Mouse (Mus musculus) layer of hippocampus, adult 2 months (tissue): ENCODE results near the gene Vax2. TPM values are rescaled to one million over a fixed set of nuclear protein-coding genes. Genes with fewer than 3 reads are reported as not detected.

Experiments
- DNase-seq, 2 experiments: peaks; one replicate each; pipeline ENCODE4 v3.0.0; 2022; ENCODE audit warnings: low spot score in 2 of 2
- H3K27ac ChIP-seq: fragments of 200-600 bp; 2 replicates; pipeline ENCODE4 v1.8.1; 2022
- H3K4me3 ChIP-seq: fragments of 200-600 bp; 2 replicates; pipeline ENCODE4 v1.8.1; 2022; ENCODE audit warnings: mild to moderate bottlenecking
- CTCF ChIP-seq: fragments of 200-600 bp; conservative IDR thresholded peaks from 2 replicates; pipeline ENCODE4 v1.8.1; 2022; ENCODE audit warnings: antibody characterized with exemption, mild to moderate bottlenecking, moderate library complexity
- total RNA-seq, 2 experiments: library from RNA; stranded (reverse); gene quantifications; 2 replicates each; pipeline ENCODE4 v1.2.3; 2021

Gene Vax2
- total RNA-seq, 2 experiments from 2014 or later, result not detected

DNA sequence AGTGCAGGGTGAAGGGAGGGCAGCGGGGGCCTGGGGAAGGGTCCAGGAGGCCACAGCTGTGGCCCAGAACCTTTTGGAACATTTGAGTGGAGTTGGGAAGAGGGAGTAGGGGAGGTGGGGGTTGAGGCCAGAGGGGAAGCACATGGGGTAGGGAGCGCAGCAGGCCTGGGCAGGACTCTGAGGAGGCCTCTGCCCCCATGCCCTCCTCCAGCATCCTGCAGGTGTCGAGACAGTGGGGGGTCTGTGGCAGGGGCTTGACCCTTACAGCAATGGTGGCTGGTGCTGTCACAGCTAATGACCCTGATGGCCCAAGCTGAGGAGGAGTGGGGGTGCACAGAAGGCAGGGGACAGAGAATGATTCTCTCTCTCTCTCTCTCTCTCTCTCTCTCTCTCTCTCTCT, 38.2 kb downstream of the Vax2 start:
- DNase-seq, result no peak
- TF ChIP-seq CTCF, result no peak
- Histone ChIP-seq H3K4me3 (no peak overlapping the region), H3K27ac (no peak overlapping the region)

DNA sequence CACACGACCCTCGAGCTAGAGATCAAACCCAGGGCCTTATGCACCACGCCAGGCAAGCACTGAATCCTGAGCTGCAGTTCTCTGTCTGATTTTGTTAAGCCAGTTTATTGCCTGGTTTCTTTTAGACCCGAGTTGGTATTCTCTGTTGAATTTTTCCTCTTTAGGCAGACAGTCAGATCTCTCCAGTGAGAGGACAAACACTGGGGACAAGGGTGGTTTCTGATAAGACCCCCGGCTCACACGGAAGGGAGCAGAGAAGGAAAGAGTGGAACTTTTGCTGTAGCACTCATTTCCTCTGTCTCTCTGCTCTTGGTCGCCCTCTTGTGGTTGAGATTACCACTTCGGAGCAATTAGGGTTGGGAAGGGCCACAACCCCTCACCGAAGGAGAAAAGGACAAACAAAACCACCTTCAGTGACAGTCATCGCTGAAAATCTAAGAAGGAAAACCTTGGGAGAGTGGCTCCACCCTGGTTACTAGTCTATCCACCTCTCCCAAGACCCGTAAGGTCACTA, 39.2 kb downstream of the Vax2 start:
- Histone ChIP-seq H3K27ac (no peak overlapping the region), H3K4me3 (no peak overlapping the region)
- DNase-seq, result peak in 1 of 2 experiments; percentile 71
- peak; percentile 91 for TF ChIP-seq CTCF

DNA sequence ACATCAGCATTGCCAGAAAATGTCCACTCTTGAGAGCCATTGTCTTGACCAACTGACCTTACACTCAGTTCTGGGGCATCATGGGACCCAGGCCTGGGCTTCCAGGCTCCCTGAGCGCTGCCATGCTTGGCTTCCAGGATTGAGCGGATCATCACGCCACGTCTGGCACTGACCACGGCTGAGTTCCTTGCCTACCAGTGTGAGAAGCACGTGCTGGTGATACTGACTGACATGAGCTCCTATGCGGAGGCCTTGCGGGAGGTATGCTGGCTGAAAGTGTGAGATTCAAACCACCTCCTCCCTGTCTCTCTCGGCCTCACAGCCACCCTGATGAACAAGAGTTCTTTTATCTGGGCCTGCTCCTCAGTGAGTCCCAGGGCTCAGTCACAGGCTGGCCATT, 45.0 kb downstream of the Vax2 start:
- no peak for DNase-seq
- TF ChIP-seq CTCF, result no peak
- Histone ChIP-seq H3K27ac (no peak overlapping the region), H3K4me3 (no peak overlapping the region)

DNA sequence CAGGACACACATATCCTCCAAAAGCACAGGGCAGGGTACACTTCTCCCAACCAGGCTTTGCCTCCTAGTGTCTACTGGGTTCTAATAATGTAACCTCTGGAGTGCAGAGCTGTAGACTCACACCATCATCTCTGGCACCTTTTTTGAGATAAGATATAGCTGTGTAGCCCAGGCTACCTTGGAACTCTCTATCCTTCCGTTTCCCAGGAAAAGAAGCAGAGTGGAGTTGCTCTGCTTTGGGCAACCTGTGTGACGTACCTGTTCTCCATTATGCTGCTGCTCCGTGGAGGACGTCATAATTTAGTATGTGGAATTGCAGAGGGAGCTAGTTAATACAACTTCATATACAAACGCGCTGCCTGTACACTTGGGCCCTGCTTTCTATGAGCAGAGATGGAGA, 51.3 kb downstream of the Vax2 start, which contains the start of gene Ankrd53:
TSS of gene Ankrd53 (plus strand) at position 301 of the 400 bp plus-strand sequence.
- TF ChIP-seq CTCF, result no peak
- Histone ChIP-seq H3K4me3 (peak within 1 kb of the TSS; percentile 17; the same call in 1 of the 2 replicates), H3K27ac (no peak within 1 kb of the TSS)
- DNase-seq, result no peak

DNA sequence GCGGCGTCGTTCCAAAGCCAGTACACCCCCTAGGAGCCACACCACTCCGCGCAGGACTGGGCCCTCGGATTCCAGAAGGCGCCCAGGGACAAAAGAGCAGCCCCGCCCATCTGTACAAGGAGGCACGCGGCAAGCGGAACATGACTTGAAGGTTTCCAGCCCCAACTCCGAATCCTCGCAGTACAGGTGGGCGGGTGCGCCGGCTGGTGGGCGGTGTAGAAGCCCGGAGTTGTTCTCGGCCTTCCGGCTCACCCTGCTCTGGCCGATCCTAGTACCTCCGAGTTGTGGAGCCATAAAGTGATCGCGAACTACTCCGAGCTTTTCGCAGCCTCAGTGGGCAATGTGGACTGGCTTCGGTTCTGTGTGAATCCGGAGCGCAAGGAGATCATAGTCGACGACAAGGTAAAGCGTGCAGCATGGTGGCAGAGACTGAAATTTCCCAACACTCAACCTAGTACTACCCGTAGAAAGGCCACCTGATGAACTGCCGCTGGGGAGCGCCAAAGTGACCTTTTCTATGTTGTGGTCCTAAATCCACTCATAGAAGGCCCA, 51.9 kb downstream of the Vax2 start:
- H3K4me3 ChIP-seq, result peak overlapping the region; percentile 17; the same call in 1 of the 2 replicates
- peak; percentile 28 for TF ChIP-seq CTCF
- no peak overlapping the region for H3K27ac ChIP-seq
- DNase-seq, result no peak

DNA sequence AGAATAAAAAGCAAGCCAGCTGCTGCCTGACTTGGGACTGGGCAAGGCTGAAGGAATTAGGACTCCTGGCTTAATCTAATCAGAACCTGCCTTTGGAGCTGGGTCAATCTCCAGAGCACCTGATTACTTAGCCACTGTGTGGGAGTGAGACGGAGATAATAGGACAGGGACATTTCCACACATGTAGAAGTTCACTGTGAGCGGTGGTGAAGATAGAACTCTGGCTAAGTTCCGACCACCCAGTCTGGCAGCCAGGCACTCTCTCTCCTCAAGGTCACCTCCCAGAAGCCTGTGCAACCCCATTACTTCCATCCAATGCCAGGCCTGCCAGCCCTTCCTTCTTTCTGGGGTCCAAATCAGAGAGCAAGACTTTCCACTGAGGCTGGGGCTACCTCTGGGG, 55.9 kb downstream of the Vax2 start:
- Histone ChIP-seq H3K27ac (no peak overlapping the region), H3K4me3 (no peak overlapping the region)
- DNase-seq, result no peak
- TF ChIP-seq CTCF, result no peak

DNA sequence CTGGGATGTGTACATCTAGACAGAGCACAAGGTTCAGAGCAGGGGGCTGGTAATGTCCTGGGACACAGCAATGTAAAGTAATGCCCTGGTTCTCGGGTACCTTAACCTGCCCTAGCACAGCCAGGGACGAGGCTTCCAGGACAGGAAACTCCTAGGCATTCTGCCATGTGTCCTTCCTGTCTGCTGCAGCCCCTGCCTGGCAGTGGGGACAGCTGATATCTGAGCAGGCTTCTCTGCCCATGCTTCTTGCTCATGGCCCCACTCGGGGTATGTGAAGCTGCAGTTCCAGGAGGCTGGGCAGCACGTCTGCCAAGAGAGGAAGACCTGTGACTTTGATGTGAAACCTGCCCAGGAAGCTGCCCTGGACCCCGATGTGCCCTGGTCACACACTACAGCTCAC, 57.4 kb downstream of the Vax2 start:
- no peak for DNase-seq
- TF ChIP-seq CTCF, result no peak
- Histone ChIP-seq H3K4me3 (no peak overlapping the region), H3K27ac (no peak overlapping the region)

DNA sequence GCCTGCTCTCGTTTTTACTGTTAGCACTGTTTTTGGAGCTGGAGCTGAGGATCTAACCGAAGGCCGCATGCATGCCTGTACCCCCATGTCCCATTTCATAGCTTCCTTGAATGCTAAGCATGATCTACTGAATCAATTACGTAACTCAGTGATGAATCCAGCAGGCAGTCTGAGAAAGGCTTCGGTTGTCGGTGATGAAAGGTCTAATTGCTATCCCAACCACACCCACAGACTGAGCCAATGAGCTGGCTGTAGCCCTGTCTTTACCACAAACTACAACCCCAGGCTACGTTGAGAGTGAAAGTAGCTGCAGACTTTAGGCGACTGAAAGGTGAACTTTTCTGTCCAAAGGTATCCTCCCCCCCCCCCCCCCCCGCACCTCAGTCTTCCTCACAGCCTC, 63.1 kb downstream of the Vax2 start:
- DNase-seq, result no peak
- TF ChIP-seq CTCF, result no peak
- Histone ChIP-seq H3K27ac (no peak overlapping the region), H3K4me3 (peak overlapping the region; percentile 29; the same call in 1 of the 2 replicates)

DNA sequence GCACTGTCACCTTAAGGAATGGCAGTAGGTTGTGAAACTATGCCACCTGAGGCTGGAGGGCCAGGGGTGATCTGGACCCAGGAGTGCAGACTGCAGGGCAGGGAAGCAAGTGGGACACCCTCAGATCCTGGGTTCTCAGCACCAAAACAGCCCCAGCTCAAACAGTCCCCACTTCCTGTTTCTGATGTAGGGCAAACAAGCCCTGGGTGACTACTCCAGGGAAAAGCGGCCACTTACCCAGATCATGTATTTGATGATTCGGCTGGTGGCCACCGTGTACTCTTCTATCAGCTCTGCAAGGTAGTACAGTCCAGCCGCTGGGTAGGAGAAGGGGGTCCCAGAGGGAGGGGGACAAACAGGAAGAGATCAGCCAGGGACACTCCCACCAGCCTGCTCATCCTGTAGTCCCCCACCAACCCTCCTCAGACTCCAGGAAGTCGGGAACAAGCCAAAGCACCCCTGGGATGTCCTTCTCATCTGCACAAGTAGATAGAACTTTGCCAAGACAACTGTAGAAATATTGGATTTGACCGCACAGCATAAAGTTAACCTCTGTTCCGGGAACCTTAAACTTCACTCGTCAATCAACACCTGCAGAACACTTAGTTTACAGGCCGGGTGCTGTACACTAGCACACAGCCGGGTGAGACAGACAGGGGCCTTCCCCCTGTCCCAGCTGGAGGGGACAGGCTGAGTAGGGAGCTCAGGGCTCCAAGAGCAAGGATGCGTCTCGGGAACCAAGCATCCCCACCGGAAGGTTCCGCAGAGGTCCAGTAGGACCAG, 63.9 kb downstream of the Vax2 start:
- DNase-seq, result no peak
- Histone ChIP-seq H3K4me3 (peak overlapping the region; percentile 99), H3K27ac (peak overlapping the region; percentile 89)
- no peak for TF ChIP-seq CTCF

DNA sequence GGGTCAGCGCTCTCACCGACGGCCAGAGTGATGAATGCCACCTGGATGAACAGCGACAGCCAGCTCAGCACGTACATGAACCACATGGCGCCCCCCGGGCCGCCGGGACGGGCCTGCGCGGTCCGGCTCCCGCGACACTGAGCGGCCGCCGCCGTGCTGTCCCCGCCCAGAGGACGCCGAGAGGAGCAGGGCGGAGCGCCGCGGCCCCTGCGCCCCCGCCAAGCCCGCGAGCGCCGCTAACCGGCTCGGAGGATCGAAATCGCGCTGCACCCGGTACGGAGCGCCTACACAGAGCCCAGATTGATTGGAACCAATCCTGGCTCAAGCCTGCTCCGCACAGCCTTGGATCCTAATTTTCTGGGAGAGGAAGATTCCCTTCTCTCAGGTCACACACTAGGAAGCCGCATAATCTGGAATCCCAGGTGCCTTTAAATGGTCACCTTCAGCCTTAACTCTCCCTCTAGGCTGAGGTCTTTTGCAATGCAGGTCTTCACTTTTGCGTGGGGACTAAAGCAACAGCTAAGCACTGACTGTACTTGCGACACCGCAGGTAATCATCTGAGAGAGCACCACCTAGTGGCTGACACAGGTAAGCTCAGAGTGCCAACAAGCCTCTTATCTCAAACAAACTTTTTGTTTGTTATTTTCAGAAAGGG, 64.7 kb downstream of the Vax2 start, which contains the start of gene Tex261:
TSS of gene Tex261 (minus strand) at position 176 of the 656 bp plus-strand sequence.
- DNase-seq, result peak; percentile 90 to 94
- H3K27ac ChIP-seq, result peak within 1 kb of the TSS; percentile 89
- TF ChIP-seq CTCF, result peak; percentile 82

DNA sequence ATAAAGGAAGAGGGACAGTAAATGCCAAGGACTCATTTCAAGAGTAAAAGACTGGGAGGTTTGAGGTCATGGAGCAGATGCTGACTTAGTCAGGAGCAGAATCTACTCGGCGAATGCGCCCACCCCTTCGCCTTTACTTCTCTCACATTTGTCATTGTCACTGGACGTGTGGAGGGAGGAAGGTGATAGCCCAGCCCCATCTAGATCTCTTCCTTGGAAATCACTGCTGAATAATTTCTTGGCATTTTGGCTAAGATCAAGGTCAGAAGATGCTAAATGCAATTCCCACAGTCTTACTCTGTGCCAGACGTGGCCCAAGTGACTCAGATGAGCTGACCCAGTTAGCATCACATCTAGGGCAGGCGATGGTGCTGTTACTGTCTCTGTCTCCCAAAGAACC, 67.2 kb downstream of the Vax2 start:
- H3K27ac ChIP-seq, result no peak overlapping the region
- DNase-seq, result no peak
- TF ChIP-seq CTCF, result no peak
- H3K4me3 ChIP-seq, result no peak overlapping the region

More for the DNA sequence above, 64.7 kb downstream of the Vax2 start, which contains the start of gene Tex261:
- H3K4me3 ChIP-seq, result peak within 1 kb of the TSS; percentile 99

DNA sequence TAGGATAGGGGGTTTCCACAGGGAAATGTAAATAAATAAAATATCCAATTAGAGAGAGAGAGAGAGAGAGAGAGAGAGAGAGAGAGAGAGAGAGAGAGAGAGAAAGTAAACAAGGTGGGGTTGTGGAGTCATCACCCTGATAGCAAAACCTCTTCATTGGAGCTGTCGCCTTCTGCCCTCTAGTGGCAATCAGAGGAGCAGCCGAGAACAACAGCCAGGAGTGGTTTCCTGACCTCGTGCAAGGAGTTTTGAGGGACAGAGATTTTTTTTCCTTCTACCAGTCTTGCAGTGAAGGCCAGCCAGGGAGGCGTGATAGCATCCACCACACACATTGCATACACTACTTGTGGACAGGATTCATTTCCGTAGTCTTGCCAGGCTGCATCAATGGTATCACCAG, 68.0 kb downstream of the Vax2 start:
- no peak overlapping the region for H3K27ac ChIP-seq
- DNase-seq, result peak in 1 of 2 experiments; percentile 57
- no peak overlapping the region for H3K4me3 ChIP-seq
- TF ChIP-seq CTCF, result peak; percentile 83

DNA sequence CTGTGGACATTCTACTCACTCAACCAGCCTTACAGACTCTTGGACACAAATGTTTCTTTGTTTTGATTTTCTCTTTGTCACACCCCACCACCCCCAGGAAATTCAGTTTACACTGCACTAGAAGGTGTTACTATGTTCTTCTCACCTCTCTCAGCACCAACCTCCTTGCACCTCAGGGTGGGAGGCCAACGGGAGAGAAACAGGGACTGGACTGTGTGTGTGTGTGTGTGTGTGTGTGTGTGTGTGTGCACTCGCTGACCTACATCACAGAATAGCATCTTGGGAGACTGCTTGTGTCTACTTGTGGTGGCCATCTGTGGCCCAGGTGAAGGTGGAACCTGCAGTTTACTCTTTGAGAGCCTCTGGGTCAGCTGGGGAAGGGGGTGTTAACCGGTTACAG, 75.4 kb downstream of the Vax2 start:
- Histone ChIP-seq H3K27ac (no peak overlapping the region), H3K4me3 (no peak overlapping the region)
- TF ChIP-seq CTCF, result no peak
- DNase-seq, result no peak

Other genes starting within 250 kb of the Vax2 start
- gene Dguok, start 204.3 kb upstream of the Vax2 start, total RNA-seq, result 10 to 100 TPM; 36.8 to 38.6 TPM
- not detected for gene Actg2, start 175.0 kb upstream of the Vax2 start, total RNA-seq
- 10 to 100 TPM; 33.0 to 35.5 TPM for gene Stambp, start 138.5 kb upstream of the Vax2 start, total RNA-seq
- not detected for gene Clec4f, start 55.1 kb upstream of the Vax2 start, total RNA-seq
- gene Cd207, start 33.4 kb upstream of the Vax2 start, total RNA-seq, result not detected
- gene Atp6v1b1, start 31.7 kb downstream of the Vax2 start, total RNA-seq, result under 1 TPM; 0.31 to 0.42 TPM
- gene Ankrd53, start 51.4 kb downstream of the Vax2 start, total RNA-seq, result not detected
- gene Tex261, start 64.5 kb downstream of the Vax2 start, total RNA-seq, result 10 to 100 TPM; 51.8 to 55.3 TPM
- gene Nagk, start 83.7 kb downstream of the Vax2 start, total RNA-seq, result 10 to 100 TPM; 47.6 to 51.0 TPM
- 10 to 100 TPM; 48.6 to 48.9 TPM for gene Paip2b, start 120.5 kb downstream of the Vax2 start, total RNA-seq
- 100 to 1,000 TPM; 127 to 136 TPM for gene Zfp638, start 155.8 kb downstream of the Vax2 start, total RNA-seq